Mouse (Mus musculus) lung, postnatal 36 days (tissue): Measurements from ENCODE around the gene Olfr97.

Source experiments
- DNase-seq: peaks from one replicate; pipeline ENCODE4 v3.0.0; 2022; ENCODE audit warnings: mixed read lengths

The Olfr97 gene

DNA sequence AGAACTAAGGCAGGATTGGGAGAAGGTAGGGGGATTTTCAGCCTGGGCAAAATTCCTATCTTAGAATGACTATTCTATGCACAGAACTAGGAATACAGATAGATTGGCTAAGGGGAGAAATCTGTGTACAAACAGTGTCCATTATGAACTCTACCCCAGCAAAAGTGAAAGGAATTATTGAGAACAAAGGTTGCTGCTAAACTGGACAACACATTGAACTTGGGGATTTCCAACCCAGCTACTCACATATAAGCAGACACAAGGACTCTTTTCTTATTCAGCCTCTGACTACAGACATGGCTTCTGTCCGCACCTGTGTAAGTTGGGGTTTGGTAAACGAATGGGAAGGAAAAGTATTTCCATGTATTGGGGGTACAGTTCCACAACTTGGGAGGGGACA, 43.5 kb downstream of the Olfr97 start, which contains the start of gene Ubd:
Ubd (plus strand) TSS at position 237 of the 400 bp plus-strand sequence.
- DNase-seq: no peak

GRCm38 (mm10) chr17:37193032-37193431, 44.1 kb downstream of the Olfr97 start:
- DNase-seq: no peak

- peak; percentile 80 for DNase-seq
Measured at GRCm38 (mm10) chr17:37190711-37191110, 46.4 kb downstream of the Olfr97 start.

DNA sequence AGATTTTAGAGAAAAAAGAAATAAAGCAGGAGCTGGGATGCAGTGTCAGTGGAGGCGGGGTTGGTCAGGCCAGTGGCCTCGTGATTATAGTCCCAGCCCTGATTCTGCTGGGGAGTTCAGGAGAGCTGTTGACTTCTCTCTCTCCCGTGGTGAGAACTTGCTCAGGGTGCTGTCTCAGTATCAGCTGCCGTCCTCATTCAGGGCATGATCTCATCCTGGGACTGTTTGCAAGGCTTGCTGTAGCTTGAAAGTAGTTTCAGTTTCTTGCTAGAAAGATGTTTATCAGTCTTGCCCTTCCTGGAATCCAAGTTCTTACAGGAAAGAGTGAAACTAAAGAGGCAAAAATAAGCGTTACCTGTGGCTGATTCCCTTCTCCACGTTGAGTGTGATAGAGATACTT, 51.7 kb downstream of the Olfr97 start:
- DNase-seq: no peak
